Mouse (Mus musculus) midbrain, postnatal 0 days (tissue): ENCODE measurements at regions not wholly inside any gene's neighbourhood (a gene's known extent, or its start where the extent isn't known, plus 50 kb on each side); places are given as distances from the start of the nearest gene placed in this dataset.

ENCODE experiments used
- ATAC-seq: fragments of 200-750 bp; cut with Nextera tagmentation; 2 replicates; pipeline ENCODE4 v1.8.0; 2017; ENCODE audit warnings: moderate number of reproducible peaks, mild to moderate bottlenecking, moderate TSS enrichment, moderate library complexity; ENCODE audit not compliant: low FRiP score
- DNase-seq: peaks from one replicate; pipeline ENCODE4 v3.0.0-alpha.2; 2015; ENCODE audit warnings: low spot score
- H3K27ac ChIP-seq: fragments of 300-500 bp; sonication (generic); 2 replicates; pipeline ENCODE4 v1.5.1; 2014; ENCODE audit warnings: low read depth, mild to moderate bottlenecking, low read length, mixed read lengths
- H3K27me3 ChIP-seq: fragments of 300-500 bp; sonication (generic); 2 replicates; pipeline ENCODE4 v1.6.1; 2014; ENCODE audit warnings: low read length, control low read depth, mixed read lengths; ENCODE audit not compliant: insufficient read depth
- H3K36me3 ChIP-seq: fragments of 300-500 bp; sonication (generic); 2 replicates; pipeline ENCODE4 v1.6.1; 2014; ENCODE audit warnings: low read length, control low read depth, mixed read lengths; ENCODE audit not compliant: insufficient read depth
- H3K4me1 ChIP-seq: fragments of 300-500 bp; sonication (generic); 2 replicates; pipeline ENCODE4 v1.6.1; 2014; ENCODE audit warnings: mild to moderate bottlenecking, control low read depth, antibody characterized with exemption, low read length, mixed read lengths; ENCODE audit not compliant: insufficient read depth
- H3K4me2 ChIP-seq: fragments of 300-500 bp; sonication (generic); 2 replicates; pipeline ENCODE4 v1.6.1; 2014; ENCODE audit warnings: low read depth, mild to moderate bottlenecking, low read length, mixed read lengths; ENCODE audit not compliant: poor library complexity, severe bottlenecking
- H3K4me3 ChIP-seq: fragments of 300-500 bp; sonication (generic); 2 replicates; pipeline ENCODE4 v1.5.1; 2014; ENCODE audit warnings: low read depth, mild to moderate bottlenecking, low read length, moderate library complexity
- H3K9ac ChIP-seq: fragments of 300-500 bp; sonication (generic); replicated peaks from 2 replicates; pipeline ENCODE4 v1.6.1; 2014; ENCODE audit warnings: mild to moderate bottlenecking, low read length, moderate library complexity, mixed read lengths; ENCODE audit not compliant: poor library complexity, severe bottlenecking
- H3K9me3 ChIP-seq: fragments of 300-500 bp; sonication (generic); 2 replicates; pipeline ENCODE4 v1.6.1; 2016; ENCODE audit warnings: low read length, control low read depth
- CTCF ChIP-seq: IDR thresholded peaks from 2 replicates; pipeline ENCODE4 v1.5.1; 2016; ENCODE audit warnings: antibody characterized with exemption, mild to moderate bottlenecking
- WGBS: fragments of 180-500 bp; shearing (Covaris S2); extraction: QIAGEN DNeasy Blood & Tissue Kit; methylation state at CpG from one replicate; pipeline ENCODE4 v1.1.7; 2014; 5-methylcytosine and 5-hydroxymethylcytosine counted together

GRCm38 (mm10) chr11:31615107-31615811 lies 56.4 kb downstream of the Bod1 start:
- TF ChIP-seq CTCF = peak; percentile 96

GRCm38 (mm10) chr11:31614394-31614713 lies 57.3 kb downstream of the Bod1 start:
- H3K4me1 ChIP-seq = no peaks in the 10 kb centered on the region
- no peaks in the 10 kb centered on the region for H3K27me3 ChIP-seq
- TF ChIP-seq CTCF = no peak
- H3K9me3 ChIP-seq = no peaks in the 10 kb centered on the region
- H3K4me2 ChIP-seq = peak overlapping the region; percentile 35
- no peak overlapping the region for H3K27ac ChIP-seq
- no peak for ATAC-seq
- WGBS = 80% methylated on average over 7 of the region's 7 CpGs
- no peak overlapping the region for H3K9ac ChIP-seq
- no peak overlapping the region for H3K4me3 ChIP-seq
- DNase-seq = no peak
- no peaks in the 10 kb centered on the region for H3K36me3 ChIP-seq

More at GRCm38 (mm10) chr11:31615107-31615811, 56.4 kb downstream of the Bod1 start:
- no peak overlapping the region for H3K9ac ChIP-seq
- H3K4me2 ChIP-seq = no peak overlapping the region
- H3K9me3 ChIP-seq = no peaks in the 10 kb centered on the region
- peak; percentile 90 for DNase-seq
- H3K4me3 ChIP-seq = no peak overlapping the region
- no peaks in the 10 kb centered on the region for H3K4me1 ChIP-seq
- no peak overlapping the region for H3K27ac ChIP-seq
- ATAC-seq = peak; percentile 59; the same call in 1 of the 2 replicates
- H3K27me3 ChIP-seq = no peaks in the 10 kb centered on the region
- H3K36me3 ChIP-seq = no peaks in the 10 kb centered on the region
- 54% methylated on average over 10 of the region's 10 CpGs for WGBS

- Histone ChIP-seq H3K9ac (no peak overlapping the region), H3K9me3 (no peaks in the 10 kb centered on the region), H3K27me3 (no peaks in the 10 kb centered on the region), H3K36me3 (no peaks in the 10 kb centered on the region), H3K27ac (no peak overlapping the region), H3K4me3 (0 out of 2 replicates have a peak overlapping the region, but pooled peaks have one; percentile 2), H3K4me2 (peak overlapping the region; percentile 35), H3K4me1 (no peaks in the 10 kb centered on the region)
- no peak for TF ChIP-seq CTCF
- 34% methylated on average over 11 of the region's 11 CpGs for WGBS
- DNase-seq (no peak), ATAC-seq (no peak)
Observed at GRCm38 (mm10) chr11:31613688-31614393, 57.8 kb downstream of the Bod1 start.

- no peak overlapping the region for H3K27ac ChIP-seq
- 94% methylated on average over 4 of the region's 4 CpGs for WGBS
- ATAC-seq (no peak), DNase-seq (no peak)
- no peaks in the 10 kb centered on the region for H3K27me3 ChIP-seq
- H3K4me1 ChIP-seq = no peaks in the 10 kb centered on the region
- no peak for TF ChIP-seq CTCF
- no peak overlapping the region for H3K9ac ChIP-seq
- H3K4me3 ChIP-seq = no peak overlapping the region
- no peaks in the 10 kb centered on the region for H3K36me3 ChIP-seq
- H3K9me3 ChIP-seq = no peaks in the 10 kb centered on the region
- no peak overlapping the region for H3K4me2 ChIP-seq
Observed at GRCm38 (mm10) chr11:31608458-31608857, 63.2 kb downstream of the Bod1 start.

GRCm38 (mm10) chr11:31601499-31601898 lies 70.2 kb downstream of the Bod1 start:
- ATAC-seq = no peak
- no peaks in the 10 kb centered on the region for H3K4me1 ChIP-seq
- DNase-seq = no peak
- H3K36me3 ChIP-seq = no peaks in the 10 kb centered on the region
- TF ChIP-seq CTCF = no peak
- no peaks in the 10 kb centered on the region for H3K9me3 ChIP-seq
- H3K9ac ChIP-seq = no peak overlapping the region
- WGBS = 92% methylated on average over 7 of the region's 7 CpGs
- no peaks in the 10 kb centered on the region for H3K27me3 ChIP-seq
- H3K4me3 ChIP-seq = no peak overlapping the region
- no peak overlapping the region for H3K27ac ChIP-seq
- H3K4me2 ChIP-seq = no peak overlapping the region

GRCm38 (mm10) chr11:31593604-31594003 lies 78.1 kb downstream of the Bod1 start:
- Histone ChIP-seq H3K4me1 (no peaks in the 10 kb centered on the region), H3K27me3 (no peaks in the 10 kb centered on the region), H3K4me2 (no peak overlapping the region), H3K9me3 (no peaks in the 10 kb centered on the region), H3K27ac (no peak overlapping the region), H3K9ac (no peak overlapping the region), H3K36me3 (no peaks in the 10 kb centered on the region), H3K4me3 (no peak overlapping the region)
- 89% methylated on average over 2 of the region's 2 CpGs for WGBS
- DNase-seq = no peak
- ATAC-seq = no peak
- TF ChIP-seq CTCF = no peak
